Mouse (Mus musculus): ENCODE data around the gene Hdhd5. TPM values are rescaled to one million over a fixed set of nuclear protein-coding genes. Genes with fewer than 3 reads are reported as not detected.
A peak's percentile ranks its signal among the peaks of the same experiment; 100 is the strongest.

The Hdhd5 gene
- total RNA-seq (2021) (10 to 100 TPM; 25.2 to 26.8 TPM), polyA plus RNA-seq (2012; rRNA removed) (27.6 and 30.3 TPM in 2 replicates)
- long read RNA-seq, transcript Hdhd5-201 (8 exons, 1,928 nt): major isoform, 19 of 34 reads
- long read RNA-seq, partial matches to known transcripts: 3 of 34 reads
- long read RNA-seq, other reads (novel, unspliced or antisense): 12 of 34 reads

- DNase-seq: peak; percentile 96
These were observed at the start of gene Hdhd5 for GRCm38 (mm10) chr6:120531020-120531965. TSS of gene Hdhd5 (minus strand) at chr6:120531319.

GRCm38 (mm10) chr6:120580713-120581015, 49.5 kb upstream of the Hdhd5 start:
- peak; percentile 11 for DNase-seq

GRCm38 (mm10) chr6:120579831-120580712, 49.0 kb upstream of the Hdhd5 start:
- peak; percentile 55 for DNase-seq

- DNase-seq: peak; percentile 21
These were observed 48.2 kb upstream of the Hdhd5 start for GRCm38 (mm10) chr6:120579110-120579830.

GRCm38 (mm10) chr6:120578471-120578870, 47.4 kb upstream of the Hdhd5 start:
- DNase-seq: no peak

GRCm38 (mm10) chr6:120572372-120572771, 41.3 kb upstream of the Hdhd5 start:
- no peak for DNase-seq

GRCm38 (mm10) chr6:120568257-120568656, 37.1 kb upstream of the Hdhd5 start:
- DNase-seq: no peak

GRCm38 (mm10) chr6:120566911-120567909, 36.1 kb upstream of the Hdhd5 start:
- peak; percentile 20 for DNase-seq

- no peak for DNase-seq
These were observed 25.5 kb upstream of the Hdhd5 start for GRCm38 (mm10) chr6:120556641-120557040.

- DNase-seq: no peak
These were observed 25.0 kb upstream of the Hdhd5 start for GRCm38 (mm10) chr6:120555983-120556567.

GRCm38 (mm10) chr6:120555152-120555551, 24.0 kb upstream of the Hdhd5 start:
- DNase-seq: no peak

- DNase-seq: no peak
These were observed 19.1 kb upstream of the Hdhd5 start for GRCm38 (mm10) chr6:120550173-120550572.

- no peak for DNase-seq
These were observed 17.5 kb upstream of the Hdhd5 start for GRCm38 (mm10) chr6:120548581-120548980.

GRCm38 (mm10) chr6:120546973-120547372, 15.9 kb upstream of the Hdhd5 start:
- no peak for DNase-seq

- DNase-seq: no peak
These were observed 15.2 kb upstream of the Hdhd5 start for GRCm38 (mm10) chr6:120546292-120546691.

GRCm38 (mm10) chr6:120542061-120542460, 10.9 kb upstream of the Hdhd5 start:
- no peak for DNase-seq

GRCm38 (mm10) chr6:120541386-120541785, 10.3 kb upstream of the Hdhd5 start:
- DNase-seq: no peak

- DNase-seq: peak; percentile 84
These were observed 8.7 kb upstream of the Hdhd5 start for GRCm38 (mm10) chr6:120539781-120540231.

- DNase-seq: peak; percentile 80
These were observed 8.1 kb upstream of the Hdhd5 start for GRCm38 (mm10) chr6:120539132-120539759.
